In genomic region chr11:39073571-39073970, GRCm38 (mm10) we compare ENCODE assay signal across 28 mouse cellular contexts.
"Had no signal": no experiment of that assay in that cellular context is flagged by ENCODE, and none has a peak within 500 bp of the region (broad histone marks: within the 10 kb centered on the region; RNA-seq: fewer than 3 reads in every experiment).

No protein-coding gene starts in this region.

- H3K4me2 ChIP-seq: heart, embryonic 12.5 days; hindbrain, embryonic 12.5 days; hindbrain, embryonic 14.5 days; intestine, embryonic 15.5 days; limb, embryonic 12.5 days; liver, embryonic 11.5 days; liver, embryonic 13.5 days; liver, embryonic 15.5 days had no signal

- H3K36me3 ChIP-seq: heart, embryonic 10.5 days; heart, embryonic 12.5 days; hindbrain, embryonic 10.5 days; hindbrain, embryonic 12.5 days; intestine, embryonic 15.5 days; limb, embryonic 10.5 days; limb, embryonic 12.5 days; liver, embryonic 13.5 days; liver, embryonic 15.5 days had no signal

- H3K9me3 ChIP-seq: heart, embryonic 10.5 days; heart, embryonic 12.5 days; hindbrain, embryonic 10.5 days; hindbrain, embryonic 12.5 days; intestine, embryonic 15.5 days; limb, embryonic 10.5 days; limb, embryonic 12.5 days; liver, embryonic 13.5 days; liver, embryonic 15.5 days had no signal

- H3K27me3 ChIP-seq: heart, embryonic 12.5 days; hindbrain, embryonic 12.5 days; intestine, embryonic 15.5 days; limb, embryonic 12.5 days; liver, embryonic 13.5 days; liver, embryonic 15.5 days had no signal

- H3K9ac ChIP-seq: heart, embryonic 12.5 days; hindbrain, embryonic 12.5 days; hindbrain, embryonic 14.5 days; intestine, embryonic 15.5 days; limb, embryonic 12.5 days; liver, embryonic 13.5 days; liver, embryonic 15.5 days had no signal

- ATAC-seq: hindbrain, embryonic 16.5 days; inflammation-experienced regulatory T-cells, adult 6 months; intestine, embryonic 15.5 days; intestine, postnatal 0 days had no signal

- H3K27ac ChIP-seq: heart, adult 2 months; heart, embryonic 10.5 days; hindbrain, embryonic 10.5 days; hindbrain, embryonic 12.5 days; hindbrain, embryonic 14.5 days; intestine, embryonic 15.5 days; layer of hippocampus, adult 2 months; left cerebral cortex, adult 2 months; limb, embryonic 10.5 days; limb, embryonic 12.5 days; liver, embryonic 13.5 days; liver, embryonic 15.5 days had no signal

- DNase-seq: gastrocnemius, postnatal 14 days; gastrocnemius, postnatal 36 days; heart, adult 11 months; heart, adult 2 months; heart, postnatal 10 days; heart, postnatal 4 days; kidney, adult 18-20 months; kidney, adult 8-10 months; kidney, postnatal 10 days; kidney, postnatal 25 days; kidney, postnatal 4 days; liver; liver, embryonic 13.5 days had no signal

- H3K4me1 ChIP-seq: heart, embryonic 10.5 days; heart, embryonic 12.5 days; hindbrain, embryonic 10.5 days; hindbrain, embryonic 12.5 days; intestine, embryonic 15.5 days; limb, embryonic 10.5 days; limb, embryonic 12.5 days; liver, embryonic 13.5 days; liver, embryonic 15.5 days had no signal

- H3K4me3 ChIP-seq: heart, adult 2 months; heart, embryonic 10.5 days; heart, embryonic 12.5 days; hindbrain, embryonic 10.5 days; hindbrain, embryonic 12.5 days; intestine, embryonic 15.5 days; layer of hippocampus, adult 2 months; left cerebral cortex, adult 2 months; limb, embryonic 10.5 days; limb, embryonic 12.5 days; liver, embryonic 13.5 days; liver, embryonic 15.5 days had no signal
